Mouse (Mus musculus) heart, postnatal 14 days (tissue): Measurements from ENCODE around the gene Aipl1. TPM values are rescaled to one million over a fixed set of nuclear protein-coding genes. Genes with fewer than 3 reads are reported as not detected.
"Not testable (repeated sequence)": the region's sequence is repeated elsewhere in the genome, so short reads cannot be mapped to it uniquely, and the experiment has no call there.

ENCODE experiments used
- DNase-seq, 2 experiments: peaks; one replicate each; pipeline ENCODE4 v3.0.0; 2021 to 2022
- intact Hi-C: fragments of 180-260 bp; cut with DNase I; formaldehyde crosslinking; loops from one replicate; pipeline ENCODE4 v1.15.1; 2025
- total RNA-seq, 2 experiments: library from RNA; stranded (reverse); gene quantifications; 2 replicates each; pipeline ENCODE4 v1.2.3; 2021

Aipl1 gene
- total RNA-seq, 2 experiments from 2014 or later: not detected

GRCm38 (mm10) chr11:72023581-72023980 lies 13.7 kb downstream of the Aipl1 start:
- peak in 1 of 2 experiments; percentile 18 for DNase-seq
- intact Hi-C loops: loop anchor here (1.0 to 10.0 kb wide), 3 partner anchors 32 to 351 kb away; no protein-coding TSS in a partner anchor

GRCm38 (mm10) chr11:72022827-72023226 lies 14.5 kb downstream of the Aipl1 start:
- intact Hi-C loops: loop anchor here (1.0 to 10.0 kb wide), 3 partner anchors 32 to 351 kb away; no protein-coding TSS in a partner anchor
- no peak for DNase-seq

- intact Hi-C loops: loop anchor here (5.0 to 10.0 kb wide), 2 partner anchors 166 to 349 kb away; no protein-coding TSS in a partner anchor
- no peak for DNase-seq
Measured at GRCm38 (mm10) chr11:72021015-72021414, 16.3 kb downstream of the Aipl1 start.

- intact Hi-C loops: no loop called here
Measured at GRCm38 (mm10) chr11:72017253-72017601, 20.1 kb downstream of the Aipl1 start.

GRCm38 (mm10) chr11:72016518-72017252 lies 20.6 kb downstream of the Aipl1 start:
- intact Hi-C loops: no loop called here
- no peak for DNase-seq

More at GRCm38 (mm10) chr11:72017253-72017601, 20.1 kb downstream of the Aipl1 start:
- DNase-seq: no peak

- DNase-seq: no peak
- intact Hi-C loops: no loop called here
Measured at GRCm38 (mm10) chr11:72014674-72015073, 22.6 kb downstream of the Aipl1 start.

- intact Hi-C loops: no loop called here
- DNase-seq: no peak
Measured at GRCm38 (mm10) chr11:72011955-72012354, 25.4 kb downstream of the Aipl1 start.

- no peak for DNase-seq
- intact Hi-C loops: no loop called here
Measured at GRCm38 (mm10) chr11:72010940-72011722, 26.2 kb downstream of the Aipl1 start.

- DNase-seq: no peak
- intact Hi-C loops: no loop called here
Measured at GRCm38 (mm10) chr11:72010367-72010766, 26.9 kb downstream of the Aipl1 start.

GRCm38 (mm10) chr11:72005547-72005946 lies 31.8 kb downstream of the Aipl1 start:
- intact Hi-C loops: no loop called here
- DNase-seq: no peak

- intact Hi-C loops: no loop called here
- DNase-seq: no peak
Measured at GRCm38 (mm10) chr11:72003171-72003570, 34.1 kb downstream of the Aipl1 start.

GRCm38 (mm10) chr11:72002138-72002853 lies 35.0 kb downstream of the Aipl1 start:
- DNase-seq: peak; percentile 29 to 48
- intact Hi-C loops: no loop called here

GRCm38 (mm10) chr11:72000194-72000593 lies 37.1 kb downstream of the Aipl1 start:
- no peak for DNase-seq

GRCm38 (mm10) chr11:71996805-71997204 lies 40.5 kb downstream of the Aipl1 start:
- intact Hi-C loops: no loop called here
- DNase-seq: no peak

More at GRCm38 (mm10) chr11:72000194-72000593, 37.1 kb downstream of the Aipl1 start:
- intact Hi-C loops: no loop called here

GRCm38 (mm10) chr11:71995968-71996511 lies 41.3 kb downstream of the Aipl1 start:
- intact Hi-C loops: no loop called here
- peak; percentile 60 to 75 for DNase-seq

- DNase-seq: no peak
- intact Hi-C loops: no loop called here
Measured at GRCm38 (mm10) chr11:71992438-71992837, 44.9 kb downstream of the Aipl1 start.

GRCm38 (mm10) chr11:71991541-71991940 lies 45.8 kb downstream of the Aipl1 start:
- DNase-seq: peak; percentile 53 to 72
- intact Hi-C loops: loop anchor here (1.0 kb wide), 1 partner anchor 32 kb away; no protein-coding TSS in a partner anchor

GRCm38 (mm10) chr11:71989407-71989806 lies 47.9 kb downstream of the Aipl1 start:
- DNase-seq, intact Hi-C loops: not testable (repeated sequence)

GRCm38 (mm10) chr11:71987159-71988150 lies 49.9 kb downstream of the Aipl1 start:
- intact Hi-C loops: no loop called here
- DNase-seq: no peak
